Mouse (Mus musculus) thymus, postnatal 0 days (tissue): ENCODE data around the gene Tbx21. TPM values are rescaled to one million over a fixed set of nuclear protein-coding genes. Genes with fewer than 3 reads are reported as not detected.

Experiments used
- DNase-seq: peaks from one replicate; pipeline ENCODE4 v3.0.0-alpha.2; 2015; ENCODE audit warnings: low spot score
- polyA plus RNA-seq: library from polyadenylated mRNA; unstranded; fragments of >200 nt; fragmentation: Nextera tagmentation; extraction: Ambion mirVana; gene quantifications from 2 replicates; pipeline ENCODE4 v1.2.1, GENCODE M21; 2015

Gene Tbx21
- polyA plus RNA-seq, 1 experiment from 2014 or later = 1.3 TPM

DNA sequence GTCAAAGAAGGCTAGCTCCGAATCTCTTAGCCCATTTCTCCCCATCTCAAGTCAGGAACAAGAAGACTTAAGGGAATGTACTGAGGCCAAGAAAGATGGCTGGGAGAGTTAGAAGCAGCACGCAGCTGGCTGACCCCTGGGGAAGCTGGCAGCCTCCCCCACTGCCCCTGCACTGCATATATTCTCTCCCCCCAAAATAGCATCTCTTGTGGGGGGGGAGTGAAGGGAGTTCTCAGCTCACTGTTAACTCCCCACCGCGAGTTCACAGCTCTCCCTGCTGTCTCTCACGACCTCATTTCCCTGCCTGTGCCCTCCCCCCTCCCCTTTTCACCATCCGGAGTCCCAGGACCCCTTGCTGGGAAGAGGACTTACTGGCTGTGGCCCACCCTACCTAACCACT is 17.1 kb upstream of the Tbx21 start:
- no peak for DNase-seq

- DNase-seq = no peak
Measured at GRCm38 (mm10) chr11:97131683-97132082, 16.6 kb upstream of the Tbx21 start.

- DNase-seq = no peak
Measured at GRCm38 (mm10) chr11:97130318-97130717, 15.2 kb upstream of the Tbx21 start.

GRCm38 (mm10) chr11:97128956-97129355 is 13.8 kb upstream of the Tbx21 start:
- no peak for DNase-seq

DNA sequence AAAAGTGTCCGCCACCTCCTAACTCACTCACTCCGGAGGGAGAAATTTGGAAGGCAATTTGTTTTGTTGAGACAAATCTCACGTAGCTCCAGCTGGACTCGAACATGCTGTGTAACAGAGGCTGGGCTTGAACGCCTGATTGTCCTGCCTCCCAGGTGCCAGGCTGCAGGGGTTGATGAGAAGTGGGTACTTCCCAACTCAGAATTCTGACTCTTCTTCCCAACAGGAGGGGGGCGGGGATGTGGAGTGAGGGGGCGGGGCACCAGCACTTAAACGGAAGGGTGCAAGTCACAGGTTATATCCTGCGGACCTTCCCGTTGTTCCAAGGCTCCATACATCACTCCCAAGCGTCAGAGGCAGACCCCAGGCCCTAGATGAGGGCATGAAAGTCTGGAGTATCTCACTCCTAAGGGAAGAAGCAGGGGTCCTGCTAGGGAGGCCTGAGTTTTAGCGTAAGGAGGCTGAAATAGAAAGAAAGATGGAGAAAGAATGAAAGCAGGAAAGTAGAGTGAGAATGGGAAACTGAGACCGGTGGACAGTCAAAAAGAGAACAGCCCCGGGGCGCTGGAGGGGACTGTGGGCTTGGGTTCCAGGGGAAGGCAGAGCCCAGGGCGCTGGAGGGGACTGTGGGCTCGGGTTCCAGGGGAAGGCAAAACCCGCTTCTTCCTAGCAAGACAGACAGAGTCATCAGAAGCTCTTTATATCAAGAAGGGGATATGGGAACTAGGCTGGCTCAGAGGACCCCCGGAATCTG is 12.5 kb upstream of the Tbx21 start:
- DNase-seq = no peak

DNA sequence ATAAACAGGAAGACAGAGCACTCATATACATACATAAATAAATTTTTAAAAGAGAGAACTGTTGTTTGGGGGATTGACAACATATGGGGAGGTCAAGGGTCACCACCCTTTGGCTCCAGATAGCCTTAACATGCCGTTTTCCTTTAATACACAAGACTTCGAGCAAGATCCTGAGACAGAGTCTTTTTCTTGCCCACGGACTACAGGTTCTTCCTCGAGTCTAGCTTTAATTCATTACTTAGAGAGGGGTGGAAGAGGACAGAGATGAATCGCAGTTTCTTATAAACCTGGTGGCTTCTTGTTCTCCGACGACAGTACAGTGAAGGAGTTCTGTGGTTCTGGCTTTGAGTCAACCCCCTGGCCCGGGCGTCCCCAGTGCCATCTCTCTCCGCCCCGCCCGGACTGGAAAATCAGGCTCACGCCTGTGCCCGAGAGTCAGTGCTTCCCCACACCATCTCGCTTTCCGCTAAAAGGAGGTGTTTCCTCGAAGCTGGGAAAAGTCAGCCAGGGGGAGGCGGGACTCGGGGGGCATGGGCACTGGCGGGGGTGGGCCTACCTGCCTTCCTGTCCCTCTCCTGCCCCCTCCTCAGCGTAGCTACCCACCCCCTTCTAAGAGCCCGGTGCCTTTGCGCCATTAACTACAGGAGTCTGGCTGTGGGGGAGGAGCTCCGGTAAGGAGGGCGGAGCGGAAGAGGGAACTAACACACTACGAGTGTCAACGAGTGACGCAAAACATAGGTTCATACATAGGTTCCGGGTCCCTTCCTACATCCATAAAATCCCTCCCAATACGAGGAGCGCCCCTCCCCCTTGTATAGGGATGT is 11.7 kb upstream of the Tbx21 start:
- peak; percentile 73 for DNase-seq

DNA sequence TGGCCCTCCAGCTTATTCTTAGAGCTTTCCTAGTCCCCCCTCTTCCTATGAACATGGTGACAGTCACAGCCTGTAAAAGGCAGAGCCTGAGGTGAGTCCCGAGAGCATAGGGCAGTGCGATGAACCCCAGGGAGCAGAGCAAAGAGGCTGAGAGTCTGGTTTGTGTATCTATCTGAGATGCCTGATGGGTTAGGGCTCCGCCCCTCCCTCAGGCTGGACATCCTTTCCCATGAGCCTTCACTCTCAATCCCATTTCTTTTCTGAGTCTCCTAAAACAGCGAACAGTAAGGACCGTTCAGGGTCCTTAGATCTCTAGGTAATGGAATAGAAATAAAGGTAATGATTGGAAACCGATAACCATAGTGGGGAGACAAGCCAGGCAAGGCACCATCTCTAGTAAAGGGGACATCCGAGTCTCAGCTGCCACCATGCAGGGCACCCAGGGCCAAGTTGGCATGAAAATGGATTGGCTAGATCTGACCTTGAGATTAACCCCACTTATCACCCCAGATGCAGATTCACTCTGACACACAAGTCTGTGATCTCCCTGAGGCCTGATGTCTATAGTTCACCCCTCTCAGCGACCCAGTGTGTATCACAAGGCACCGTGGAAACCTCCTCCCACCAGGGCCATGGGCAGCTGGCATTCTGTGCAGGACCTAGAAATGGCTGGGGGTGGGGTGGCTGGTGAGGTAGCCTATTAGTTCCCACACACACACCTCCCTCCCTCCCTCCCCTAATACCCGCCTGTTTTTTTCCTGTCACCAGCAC is 9.3 kb upstream of the Tbx21 start:
- DNase-seq = no peak

- DNase-seq = peak; percentile 14
Measured at GRCm38 (mm10) chr11:97123282-97123890, 8.3 kb upstream of the Tbx21 start.

DNA sequence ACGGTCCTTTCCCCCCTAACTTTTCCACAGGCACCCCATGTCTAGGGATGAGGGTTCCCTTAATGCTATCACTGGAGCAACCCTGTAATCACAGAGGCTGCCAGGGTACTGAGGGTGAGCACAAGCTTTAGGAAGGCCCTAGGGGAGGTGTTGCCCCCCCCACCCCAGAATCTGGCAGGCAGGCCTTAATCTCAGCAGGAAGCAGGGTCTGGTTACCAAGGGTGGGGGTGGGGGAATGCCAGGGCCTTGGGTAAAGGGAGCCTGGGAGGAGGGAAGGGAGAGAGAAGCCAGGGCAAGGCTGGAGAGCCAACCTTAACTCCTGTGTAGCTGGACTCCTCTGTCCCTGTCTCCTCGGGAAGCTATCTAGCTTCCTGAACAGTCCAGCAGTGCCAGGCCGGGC is 5.5 kb upstream of the Tbx21 start:
- no peak for DNase-seq

DNA sequence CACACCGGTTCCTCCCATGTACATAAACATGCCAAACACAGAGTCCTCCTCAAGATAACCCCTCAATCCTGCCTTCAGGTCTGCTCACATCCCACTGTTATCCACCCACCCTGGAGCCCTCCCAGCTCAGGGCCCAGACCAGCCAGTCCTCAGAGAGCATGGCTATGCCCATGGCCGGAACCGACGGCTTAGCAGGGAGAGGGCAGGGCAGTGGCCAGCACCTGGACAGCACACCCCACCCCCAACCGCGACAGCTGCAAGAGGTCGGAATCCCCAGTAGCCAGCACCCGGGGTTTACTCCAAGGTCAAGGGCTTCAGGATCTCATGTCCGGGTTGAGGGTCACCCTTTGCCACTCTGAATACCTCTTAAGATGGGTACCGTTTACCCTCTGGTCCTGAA is 5.1 kb upstream of the Tbx21 start:
- no peak for DNase-seq

DNA sequence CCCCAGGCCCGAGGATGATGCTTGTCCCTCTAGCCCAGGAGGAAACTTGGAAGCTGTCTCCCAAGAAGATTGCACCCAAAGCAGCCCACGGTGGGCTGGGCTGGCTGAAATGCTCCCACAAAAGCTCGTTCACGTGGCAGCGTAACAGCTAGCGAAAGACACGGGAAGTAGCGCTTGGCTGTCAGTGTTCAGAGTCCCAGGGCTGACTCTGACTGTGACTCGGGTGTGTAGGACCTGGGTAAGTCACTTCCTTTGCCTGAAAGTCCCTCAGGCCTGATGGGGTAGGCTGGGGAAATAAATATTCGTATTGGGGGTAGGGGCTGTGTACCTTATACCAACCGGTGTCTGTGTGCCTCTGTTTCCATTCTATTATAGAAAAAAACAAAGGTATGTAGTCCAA is 666 bp upstream of the Tbx21 start:
- peak; percentile 42 for DNase-seq

GRCm38 (mm10) chr11:97112519-97113125 is 2.5 kb downstream of the Tbx21 start:
- DNase-seq = no peak

- DNase-seq = no peak
Measured at GRCm38 (mm10) chr11:97108976-97109375, 6.2 kb downstream of the Tbx21 start.

DNA sequence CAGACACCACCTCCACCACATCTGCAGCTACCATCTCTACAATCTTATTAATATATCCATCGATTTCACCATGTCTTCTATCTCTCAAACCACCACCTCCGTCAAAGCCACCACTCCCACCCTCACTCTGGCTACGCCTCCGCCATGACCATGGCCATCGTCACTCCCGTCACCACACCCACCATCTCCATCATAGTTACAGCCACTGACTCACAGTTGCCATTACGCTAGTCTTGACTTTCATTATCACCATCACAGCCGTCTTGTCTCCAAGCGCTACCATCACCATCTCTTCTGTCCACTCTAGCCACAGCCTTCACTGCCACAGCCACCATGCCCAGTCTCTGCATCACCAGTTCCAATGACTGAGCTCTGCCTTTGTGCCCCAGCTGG is 11.0 kb downstream of the Tbx21 start:
- no peak for DNase-seq

DNA sequence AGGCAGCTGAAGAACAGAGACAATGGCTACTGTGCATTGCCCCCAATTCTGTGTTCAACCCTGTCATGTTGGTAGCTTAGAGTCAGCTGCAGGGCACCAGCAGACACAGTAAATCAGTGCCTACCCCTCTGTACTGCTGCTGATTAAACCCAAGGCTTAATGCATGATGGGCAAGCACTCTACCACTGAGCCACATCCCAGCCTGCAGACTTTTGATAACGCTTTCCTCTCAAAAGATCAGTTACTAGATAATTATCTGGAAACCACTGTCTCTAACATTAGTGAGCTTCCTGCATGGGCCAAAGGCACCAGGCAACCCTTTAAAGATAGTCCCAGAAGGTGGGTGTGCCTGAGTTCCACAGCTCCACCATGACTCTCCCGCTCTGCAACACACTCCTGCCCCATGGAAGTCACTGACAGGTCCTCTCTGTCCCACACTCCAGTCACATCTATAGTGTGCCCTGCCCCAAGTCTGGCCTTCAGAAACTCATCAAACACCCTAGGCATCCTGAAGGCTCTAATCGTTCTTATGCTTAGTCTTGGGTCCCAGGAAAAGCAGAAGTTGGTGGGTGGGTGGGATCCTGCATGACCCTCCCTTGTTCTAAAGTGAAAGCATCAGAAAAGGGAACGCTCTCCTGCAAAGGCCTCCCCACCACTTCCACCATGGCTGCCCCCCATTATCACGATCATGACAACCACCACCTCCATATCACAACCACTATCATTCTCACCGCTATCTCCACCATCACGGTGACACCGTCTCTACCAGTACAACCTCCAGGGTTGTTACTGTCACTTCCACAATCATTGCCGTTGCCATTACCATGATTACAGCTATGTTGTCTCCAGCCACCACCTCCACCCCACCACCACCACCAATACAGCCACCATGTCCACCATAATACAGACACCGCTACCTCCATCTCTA is 11.7 kb downstream of the Tbx21 start:
- no peak for DNase-seq

GRCm38 (mm10) chr11:97101722-97102121 is 13.4 kb downstream of the Tbx21 start:
- DNase-seq = peak; percentile 76

GRCm38 (mm10) chr11:97098791-97099190 is 16.3 kb downstream of the Tbx21 start:
- DNase-seq = no peak

- DNase-seq = no peak
Measured at GRCm38 (mm10) chr11:97094600-97094999, 20.5 kb downstream of the Tbx21 start.

DNA sequence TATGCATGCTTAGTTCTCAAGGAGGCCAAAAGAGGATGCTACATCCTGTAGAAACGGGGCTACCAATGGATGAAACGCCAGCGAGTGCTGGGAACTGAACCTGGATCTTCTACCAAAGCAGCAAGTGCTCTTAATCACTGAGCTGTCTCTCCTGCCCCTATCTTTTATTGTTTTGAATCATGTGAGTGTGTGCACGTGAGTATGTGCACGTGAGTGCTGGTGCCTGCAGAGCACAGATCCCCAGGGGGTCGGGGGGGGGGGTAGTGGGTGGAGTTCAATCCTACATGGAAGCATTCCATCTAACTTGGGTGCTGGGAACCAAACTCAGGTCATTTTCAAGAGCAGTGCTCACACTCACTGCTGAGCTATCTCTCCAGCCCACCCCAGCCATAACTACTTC is 28.8 kb downstream of the Tbx21 start:
- no peak for DNase-seq
